Comparison of ENCODE assay signal across 9 mouse cellular contexts in the genomic region with DNA sequence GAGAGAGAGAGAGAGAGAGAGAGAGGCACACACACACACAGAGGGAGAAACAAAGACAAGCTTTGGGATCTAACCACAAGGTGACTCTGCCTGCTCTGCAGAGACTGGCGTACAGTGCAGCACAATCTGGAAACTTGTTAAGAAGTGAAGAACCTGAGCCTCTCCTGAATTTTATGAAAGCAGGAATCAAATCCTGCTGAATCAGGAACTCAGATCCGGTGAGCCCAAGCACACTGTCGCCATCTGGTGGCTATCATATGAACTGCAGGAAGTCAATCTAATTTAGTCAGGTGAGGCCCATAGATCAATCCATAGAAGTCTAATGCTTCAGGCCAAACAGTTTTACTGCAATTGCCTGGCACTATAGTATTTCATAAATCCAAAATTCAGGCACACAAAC. TPM values are rescaled to one million over a fixed set of nuclear protein-coding genes. Genes with fewer than 3 reads are reported as not detected.
DNase-seq lines count a peak whose midpoint lies in the region; ATAC-seq and TF ChIP-seq lines count a peak whose summit lies in the region.
"Had no signal": no experiment of that assay in that cellular context is flagged by ENCODE, and none has a peak within 500 bp of the region (broad histone marks: within the 10 kb centered on the region; RNA-seq: fewer than 3 reads in every experiment).

No protein-coding gene starts in this region.

- WGBS in hindbrain, embryonic 14.5 days, result 37% methylated on average over 3 of the region's 3 CpGs
- 25% methylated on average over 3 of the region's 3 CpGs for WGBS in hindbrain, embryonic 16.5 days

- DNase-seq in hindbrain, embryonic 14.5 days (ENCODE audit: low spot score), result peak; percentile 70
- peak; percentile 68 for DNase-seq in ES-CJ7 (ENCODE audit: low read depth, low spot score)
- DNase-seq in brain, embryonic 14.5 days (ENCODE audit: low read depth), result peak; percentile 65
- peak; percentile 28 for DNase-seq in left cerebral cortex, adult 11 months (ENCODE audit: low spot score)
- DNase-seq in naive thymus-derived CD4-positive, alpha-beta T cell, adult 2 months (ENCODE audit: low read depth), result peak; percentile 31

- ATAC-seq in hindbrain, embryonic 14.5 days (ENCODE audit: low FRiP score), result no peak
- ATAC-seq in hindbrain, embryonic 16.5 days, result no peak
- ATAC-seq in frontal cortex, adult (ENCODE audit: low TSS enrichment), result peak; percentile 73
- no peak for ATAC-seq in activated CD4-positive, CD25-positive, alpha-beta regulatory T cell, adult 4 months

- H3K4me3 ChIP-seq in hindbrain, embryonic 14.5 days (replicated peaks; ENCODE audit: low read length), result no peak overlapping the region
- H3K4me3 ChIP-seq in hindbrain, embryonic 16.5 days (ENCODE audit: low read length), result no peak overlapping the region
- H3K4me3 ChIP-seq: heart, embryonic 13.5 days had no signal

- TF ChIP-seq POLR2A in brain, embryonic 14.5 days (IDR thresholded peaks at IDR 0.05; ENCODE audit: borderline replicate concordance, extremely low read depth, insufficient read depth, insufficient read length, poor library complexity, severe bottlenecking), result no peak

- H3K4me2 ChIP-seq in hindbrain, embryonic 14.5 days (replicated peaks), result no peak overlapping the region
- H3K4me2 ChIP-seq in hindbrain, embryonic 16.5 days (ENCODE audit: low read length), result no peak overlapping the region
- H3K4me2 ChIP-seq: heart, embryonic 13.5 days had no signal

- no peak overlapping the region for H3K27ac ChIP-seq in hindbrain, embryonic 14.5 days
- H3K27ac ChIP-seq in hindbrain, embryonic 16.5 days (ENCODE audit: low read depth, low read length), result no peak overlapping the region
- H3K27ac ChIP-seq: heart, embryonic 13.5 days had no signal

- H3K4me1 ChIP-seq in hindbrain, embryonic 14.5 days (replicated peaks; ENCODE audit: control insufficient read depth, insufficient read depth, low read length), result no peaks in the 10 kb centered on the region
- H3K4me1 ChIP-seq in hindbrain, embryonic 16.5 days (ENCODE audit: control insufficient read depth, insufficient read depth, low read depth, low read length), result no peaks in the 10 kb centered on the region
- H3K4me1 ChIP-seq: heart, embryonic 13.5 days had no signal

- TF ChIP-seq CTCF in brain, embryonic 14.5 days (IDR thresholded peaks at IDR 0.05; ENCODE audit: borderline replicate concordance, extremely low read depth, insufficient read depth, insufficient read length), result peak; percentile 80; the same call in 1 of the 2 replicates

- no peaks in the 10 kb centered on the region for H3K27me3 ChIP-seq in hindbrain, embryonic 14.5 days (ENCODE audit: control insufficient read depth, insufficient read depth, low read length)
- no peaks in the 10 kb centered on the region for H3K27me3 ChIP-seq in hindbrain, embryonic 16.5 days (replicated peaks; ENCODE audit: control insufficient read depth, insufficient read depth, low read length)
- H3K27me3 ChIP-seq: heart, embryonic 13.5 days had no signal

- H3K9ac ChIP-seq in hindbrain, embryonic 14.5 days, result no peak overlapping the region
- no peak overlapping the region for H3K9ac ChIP-seq in hindbrain, embryonic 16.5 days (ENCODE audit: low read depth, low read length)
- H3K9ac ChIP-seq: heart, embryonic 13.5 days had no signal

- H3K36me3 ChIP-seq in hindbrain, embryonic 14.5 days (replicated peaks; ENCODE audit: control insufficient read depth, insufficient read depth), result no peaks in the 10 kb centered on the region
- no peaks in the 10 kb centered on the region for H3K36me3 ChIP-seq in hindbrain, embryonic 16.5 days (ENCODE audit: control insufficient read depth, insufficient read depth, low read length)
- H3K36me3 ChIP-seq: heart, embryonic 13.5 days had no signal

- H3K9me3 ChIP-seq in hindbrain, embryonic 14.5 days (ENCODE audit: control insufficient read depth, low read length), result no peaks in the 10 kb centered on the region
- H3K9me3 ChIP-seq in hindbrain, embryonic 16.5 days (ENCODE audit: control insufficient read depth, low read length), result no peaks in the 10 kb centered on the region
- H3K9me3 ChIP-seq: heart, embryonic 13.5 days had no signal

RNA-seq across cellular contexts. Expression of gene Clca1, which starts 5.8 kb away (rescaled TPM):
- polyA plus RNA-seq in hindbrain, embryonic 14.5 days (2014; fragmentation: Nextera tagmentation; extraction: Ambion mirVana), result not detected in 2 replicates
- polyA plus RNA-seq in hindbrain, embryonic 16.5 days (2015; fragmentation: Nextera tagmentation; extraction: Ambion mirVana), result not detected in 2 replicates
- 0.04 and 0.05 TPM in 2 replicates for polyA plus RNA-seq in brain, embryonic 14.5 days (2012; rRNA removed)
- polyA plus RNA-seq in activated CD4-positive, CD25-positive, alpha-beta regulatory T cell, adult 4 months (2017; shearing (Covaris generic)), result not detected
- polyA plus RNA-seq: heart, embryonic 13.5 days had no signal

RNA-seq across cellular contexts. Expression of gene Clca4a, which starts 51.9 kb away (rescaled TPM):
- not detected in 2 replicates for polyA plus RNA-seq in hindbrain, embryonic 14.5 days (2014; fragmentation: Nextera tagmentation; extraction: Ambion mirVana)
- not detected in 2 replicates for polyA plus RNA-seq in hindbrain, embryonic 16.5 days (2015; fragmentation: Nextera tagmentation; extraction: Ambion mirVana)
- 0.03 TPM in 1 of 2 replicates, not detected in the other for polyA plus RNA-seq in brain, embryonic 14.5 days (2012; rRNA removed)
- not detected for polyA plus RNA-seq in activated CD4-positive, CD25-positive, alpha-beta regulatory T cell, adult 4 months (2017; shearing (Covaris generic))
- polyA plus RNA-seq: heart, embryonic 13.5 days had no signal
